Mouse (Mus musculus) large intestine, adult 2 months (tissue): ENCODE measurements around the gene Ulk2. TPM values are rescaled to one million over a fixed set of nuclear protein-coding genes. Genes with fewer than 3 reads are reported as not detected.

Experiments
- DNase-seq: peaks from one replicate; pipeline ENCODE4 v3.0.0-alpha.2; 2012; ENCODE audit warnings: low read depth, low spot score
- WGBS: fragments of 180-500 bp; shearing (Covaris S2); methylation state at CpG from one replicate; pipeline ENCODE4 v1.1.7; 2018; 5-methylcytosine and 5-hydroxymethylcytosine counted together
- polyA plus RNA-seq: library from polyadenylated mRNA; depleted of rRNA; stranded (reverse); fragments of >200 nt; gene quantifications from 2 replicates; pipeline ENCODE4 v1.2.3, GENCODE M21; 2012; rRNA removed

The Ulk2 gene
- polyA plus RNA-seq, 1 experiment = 14.6 TPM

- peak; percentile 95 for DNase-seq
- WGBS = under 1% methylated on average over 51 of the region's 51 CpGs
These were observed 93.1 kb downstream of the Ulk2 start, which contains the start of gene Prpsap2 for GRCm38 (mm10) chr11:61761584-61762407. TSS of gene Prpsap2 (minus strand) at chr11:61762088.

- 32% methylated on average over 5 of the region's 5 CpGs for WGBS
- no peak for DNase-seq
These were observed 94.4 kb downstream of the Ulk2 start for GRCm38 (mm10) chr11:61760518-61760917.

- 74% methylated on average over 2 of the region's 2 CpGs for WGBS
- no peak for DNase-seq
These were observed 97.7 kb downstream of the Ulk2 start for GRCm38 (mm10) chr11:61757151-61757550.

- no peak for DNase-seq
- 73% methylated on average over 5 of the region's 5 CpGs for WGBS
These were observed 103.3 kb downstream of the Ulk2 start for GRCm38 (mm10) chr11:61751612-61752011.

- WGBS = 59% methylated on average over 3 of the region's 3 CpGs
- DNase-seq = no peak
These were observed 107.7 kb downstream of the Ulk2 start for GRCm38 (mm10) chr11:61747161-61747560.

- WGBS = 82% methylated on average over 9 of the region's 9 CpGs
- no peak for DNase-seq
These were observed 109.1 kb downstream of the Ulk2 start for GRCm38 (mm10) chr11:61745781-61746180.

GRCm38 (mm10) chr11:61744460-61744859, 110.4 kb downstream of the Ulk2 start:
- no peak for DNase-seq
- WGBS = 76% methylated on average over 3 of the region's 3 CpGs

- no peak for DNase-seq
- WGBS = 81% methylated on average over 3 of the region's 3 CpGs
These were observed 111.1 kb downstream of the Ulk2 start for GRCm38 (mm10) chr11:61743768-61744167.

GRCm38 (mm10) chr11:61740500-61740899, 114.4 kb downstream of the Ulk2 start:
- DNase-seq = no peak
- WGBS = 98% methylated on average over 1 of the region's 1 CpGs

GRCm38 (mm10) chr11:61737290-61737689, 117.6 kb downstream of the Ulk2 start:
- 70% methylated on average over 1 of the region's 1 CpGs for WGBS

GRCm38 (mm10) chr11:61732672-61733071, 122.2 kb downstream of the Ulk2 start:
- DNase-seq = no peak
- 73% methylated on average over 7 of the region's 7 CpGs for WGBS

More at GRCm38 (mm10) chr11:61737290-61737689, 117.6 kb downstream of the Ulk2 start:
- no peak for DNase-seq

- WGBS = 42% methylated on average over 2 of the region's 2 CpGs
- DNase-seq = no peak
These were observed 126.8 kb downstream of the Ulk2 start for GRCm38 (mm10) chr11:61728037-61728436.

Other genes with a start within 250 kb of the Ulk2 start
- 7.8 and 9.0 TPM in 2 replicates for gene Grap, start 201.8 kb downstream of the Ulk2 start, polyA plus RNA-seq
- 14.9 and 20.8 TPM in 2 replicates for gene Fam83g, start 171.0 kb downstream of the Ulk2 start, polyA plus RNA-seq
- 0.05 TPM in 1 of 2 replicates, not detected in the other for gene Slc5a10, start 134.2 kb downstream of the Ulk2 start, polyA plus RNA-seq
- gene Prpsap2, start 93.0 kb downstream of the Ulk2 start, polyA plus RNA-seq = 14.4 and 18.8 TPM in 2 replicates
- gene Akap10, start 75.2 kb upstream of the Ulk2 start, polyA plus RNA-seq = 9.0 and 10.7 TPM in 2 replicates
- 6.5 and 12.0 TPM in 2 replicates for gene Specc1, start 101.7 kb upstream of the Ulk2 start, polyA plus RNA-seq